Mouse (Mus musculus): Measurements from ENCODE around the gene Bcdin3d.
"Not testable (repeated sequence)": the region's sequence is repeated elsewhere in the genome, so short reads cannot be mapped to it uniquely, and the experiment has no call there.

The Bcdin3d gene

GRCm38 (mm10) chr15:99473801-99474575 is 542 bp downstream of the Bcdin3d start:
- no peak for DNase-seq (ENCODE audit: extremely low spot score)

- DNase-seq (ENCODE audit: extremely low spot score): no peak
These were observed 1.6 kb downstream of the Bcdin3d start for GRCm38 (mm10) chr15:99472972-99473371.

- no peak for DNase-seq (ENCODE audit: extremely low spot score)
These were observed 2.9 kb downstream of the Bcdin3d start for GRCm38 (mm10) chr15:99471677-99472063.

GRCm38 (mm10) chr15:99470971-99471676 is 3.4 kb downstream of the Bcdin3d start:
- peak; percentile 33 for DNase-seq (ENCODE audit: extremely low spot score)

GRCm38 (mm10) chr15:99470224-99470761 is 4.2 kb downstream of the Bcdin3d start:
- no peak for DNase-seq (ENCODE audit: extremely low spot score)

DNA sequence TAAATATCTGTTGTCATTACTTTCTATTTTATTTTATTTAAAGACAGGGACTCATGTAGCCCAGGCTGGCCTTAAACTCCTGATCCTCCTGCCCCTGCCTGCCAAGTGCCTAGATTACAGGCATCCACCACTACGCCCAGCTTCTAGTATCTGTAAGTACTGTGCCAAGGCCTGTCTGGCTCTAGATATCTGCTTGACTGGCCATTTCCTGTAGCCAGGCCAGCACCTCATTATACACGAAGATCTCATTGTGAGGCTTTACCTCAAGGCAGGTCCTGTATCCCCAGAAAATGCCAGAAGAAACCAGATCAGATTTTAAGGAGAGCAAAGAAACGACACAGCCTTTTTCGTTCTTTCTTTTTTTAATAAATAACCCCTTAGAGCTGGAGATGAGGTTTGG is 4.8 kb downstream of the Bcdin3d start:
- DNase-seq (ENCODE audit: extremely low spot score): no peak

- peak; percentile 64 for DNase-seq (ENCODE audit: extremely low spot score)
These were observed 5.5 kb downstream of the Bcdin3d start for GRCm38 (mm10) chr15:99469067-99469466.

- DNase-seq (ENCODE audit: extremely low spot score): no peak
These were observed 11.3 kb downstream of the Bcdin3d start for GRCm38 (mm10) chr15:99463194-99463593.

DNA sequence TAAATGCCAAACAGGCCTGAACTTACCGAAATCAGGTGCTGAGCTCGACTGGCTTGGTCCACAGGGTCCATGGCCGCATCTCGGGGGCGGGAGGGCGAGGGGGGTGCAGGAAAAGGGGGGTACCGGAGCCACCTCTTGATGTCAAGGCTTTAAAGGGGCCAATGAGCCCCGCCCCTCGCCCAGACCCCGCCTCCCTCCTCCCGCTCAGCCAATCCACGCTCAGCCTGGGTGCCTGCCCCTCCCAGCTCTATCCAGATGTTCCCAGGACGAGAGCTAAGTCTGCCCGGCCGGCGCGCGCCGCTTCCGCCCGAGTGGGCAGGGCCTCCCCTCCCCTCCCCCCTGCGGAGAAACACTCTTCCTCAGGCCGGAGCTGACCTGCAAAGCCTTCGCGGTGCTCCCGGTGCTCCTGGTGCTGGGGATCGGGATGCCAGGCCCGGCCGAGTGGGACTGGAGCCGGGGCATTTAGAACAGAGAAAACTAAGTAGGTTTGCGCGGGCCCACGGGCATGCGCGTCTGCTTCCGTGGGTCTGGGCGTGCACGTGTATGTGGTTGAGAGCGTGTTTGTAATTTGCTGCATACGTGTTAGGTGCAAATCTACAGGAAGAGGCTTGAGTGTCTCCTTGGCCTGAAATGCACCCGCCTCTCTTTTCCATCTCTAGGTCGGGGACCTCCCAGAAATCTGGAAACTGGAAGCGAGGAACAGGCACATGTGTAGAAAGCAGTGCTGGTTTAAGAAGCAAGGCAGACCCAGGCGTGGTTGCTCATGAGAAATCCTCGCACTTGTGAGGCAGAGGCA is 16.7 kb downstream of the Bcdin3d start, which contains the start of gene Nckap5l:
TSS of gene Nckap5l (minus strand) at position 143 of the 796 bp plus-strand sequence.
- peak; percentile 98 for DNase-seq (ENCODE audit: extremely low spot score)

DNA sequence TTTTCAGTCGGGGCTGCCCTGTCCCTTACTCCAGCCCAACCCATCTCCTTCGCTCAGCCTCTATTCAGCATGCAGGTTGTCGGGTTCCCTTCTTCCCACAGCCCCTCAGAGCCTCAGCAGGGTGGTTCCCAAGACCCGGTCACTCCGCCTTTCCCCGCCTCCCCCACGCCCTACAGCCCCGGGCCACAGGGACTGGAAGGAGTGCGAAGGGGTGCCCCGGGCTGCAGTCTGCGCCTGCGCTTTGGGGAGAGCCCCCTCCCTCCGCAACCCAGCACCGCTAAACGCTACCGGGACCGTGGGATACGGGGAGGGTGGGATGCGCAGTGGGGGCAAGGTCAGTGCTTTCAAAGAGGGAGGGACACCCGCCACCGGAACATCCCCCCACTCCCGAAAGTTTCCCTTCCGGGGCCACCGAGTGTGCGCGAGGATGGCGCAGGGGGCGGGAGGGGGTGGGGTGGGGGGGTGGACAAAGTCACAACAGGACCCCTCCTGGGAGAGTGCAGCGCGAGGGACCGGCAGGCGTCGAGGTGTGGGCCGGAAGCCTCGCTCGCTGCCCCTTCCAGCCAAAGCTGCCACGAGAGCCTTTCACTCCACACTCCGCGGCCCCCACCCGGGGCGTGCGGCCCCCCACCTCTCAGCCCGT is 17.4 kb downstream of the Bcdin3d start:
- DNase-seq (ENCODE audit: extremely low spot score): peak; percentile 78

- DNase-seq (ENCODE audit: extremely low spot score): no peak
These were observed 18.1 kb downstream of the Bcdin3d start for GRCm38 (mm10) chr15:99456338-99456962.

GRCm38 (mm10) chr15:99455415-99455814 is 19.1 kb downstream of the Bcdin3d start:
- DNase-seq (ENCODE audit: extremely low spot score): no peak

DNA sequence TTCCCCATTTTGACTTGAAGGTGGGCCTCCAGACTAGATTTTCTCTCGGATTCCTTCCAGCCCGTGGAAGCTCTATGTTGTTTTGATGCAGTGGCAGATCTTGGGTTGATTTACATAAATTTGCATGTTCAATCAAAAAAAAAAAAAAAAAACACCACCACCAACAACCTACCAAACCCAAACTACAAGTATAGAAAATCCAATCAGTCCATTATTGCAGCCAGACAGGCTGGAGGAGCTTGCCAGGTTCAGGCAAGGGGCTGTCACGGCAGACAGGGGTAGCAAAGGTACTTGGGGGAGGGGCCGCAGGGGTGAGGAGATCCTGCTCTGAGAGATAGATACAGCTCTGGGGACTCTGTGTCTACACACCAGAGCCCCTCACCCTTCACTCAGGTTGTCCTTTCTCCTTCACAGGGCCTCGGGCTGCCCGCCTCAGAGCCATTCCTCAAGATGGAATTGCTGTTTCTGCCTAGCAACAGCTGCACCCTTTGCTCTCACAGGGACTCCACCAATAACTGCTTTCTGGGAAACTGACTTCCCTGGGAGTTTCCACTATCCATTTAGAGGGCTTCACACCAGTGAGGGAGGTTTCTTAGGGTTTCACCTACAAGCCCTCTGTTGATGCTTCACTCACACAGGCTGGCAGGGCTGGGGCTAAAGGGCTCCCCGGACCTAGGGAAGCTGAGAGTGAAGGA is 19.8 kb downstream of the Bcdin3d start:
- no peak for DNase-seq (ENCODE audit: extremely low spot score)

DNA sequence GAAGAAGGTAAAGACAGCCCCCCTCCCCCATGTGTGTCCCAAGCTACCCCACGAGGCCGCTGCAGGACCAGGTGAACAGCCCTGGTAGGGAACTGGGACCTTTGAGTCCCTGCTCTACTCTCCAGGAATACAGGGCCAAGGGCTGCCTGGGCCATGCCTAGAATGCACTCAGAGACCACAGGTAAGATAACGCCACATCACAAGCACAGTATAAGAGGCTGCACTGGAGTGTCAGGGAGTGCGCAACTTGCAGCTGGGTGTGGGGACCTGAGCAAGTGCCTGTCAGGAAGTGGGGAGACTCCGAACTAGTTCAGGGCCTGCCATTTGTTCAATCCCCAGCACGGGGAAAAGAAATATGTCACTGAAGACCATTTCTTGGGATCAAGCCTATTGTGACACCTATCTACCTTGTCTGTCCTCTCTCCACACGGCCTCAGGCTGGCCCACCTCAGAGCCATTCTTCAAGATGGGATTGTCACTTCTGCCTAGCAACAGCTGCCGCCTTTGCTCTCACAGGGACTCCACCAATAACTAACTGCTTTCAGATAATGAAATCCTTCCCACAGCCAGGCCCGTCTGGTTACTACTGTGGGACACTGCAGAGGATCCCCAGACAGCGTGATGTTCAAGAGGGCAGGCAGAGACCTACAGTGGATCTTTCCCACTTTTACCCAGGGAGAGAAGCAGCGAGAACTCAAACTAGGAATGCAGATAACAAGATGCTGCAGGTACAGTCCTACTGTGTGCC is 21.2 kb downstream of the Bcdin3d start:
- DNase-seq (ENCODE audit: extremely low spot score): no peak

DNA sequence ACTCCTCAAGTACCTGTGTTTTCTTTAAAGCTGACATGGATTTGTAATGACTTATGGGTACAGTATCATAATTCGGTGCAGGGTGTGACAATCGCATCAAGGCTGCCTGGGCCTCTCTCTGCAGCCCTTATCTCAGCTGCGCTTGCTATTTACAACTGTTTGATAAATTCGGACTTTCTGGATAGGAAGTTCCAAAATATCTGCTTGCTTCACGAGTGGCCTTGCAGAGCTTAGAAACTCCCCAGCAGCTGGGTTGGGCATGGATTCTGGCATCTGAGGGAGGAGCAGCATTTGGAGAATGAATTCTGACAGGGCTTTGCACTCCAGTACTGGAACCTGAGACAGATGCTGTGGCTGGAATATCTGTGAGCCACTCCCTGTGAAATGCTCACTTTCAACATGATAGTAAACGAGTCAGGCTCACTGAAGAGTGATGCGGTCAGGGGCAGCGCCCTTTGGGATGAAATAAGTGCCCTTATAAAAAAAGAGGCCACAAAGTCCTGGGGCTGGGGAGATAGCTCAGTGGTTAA is 24.7 kb downstream of the Bcdin3d start:
- DNase-seq (ENCODE audit: extremely low spot score): no peak

DNA sequence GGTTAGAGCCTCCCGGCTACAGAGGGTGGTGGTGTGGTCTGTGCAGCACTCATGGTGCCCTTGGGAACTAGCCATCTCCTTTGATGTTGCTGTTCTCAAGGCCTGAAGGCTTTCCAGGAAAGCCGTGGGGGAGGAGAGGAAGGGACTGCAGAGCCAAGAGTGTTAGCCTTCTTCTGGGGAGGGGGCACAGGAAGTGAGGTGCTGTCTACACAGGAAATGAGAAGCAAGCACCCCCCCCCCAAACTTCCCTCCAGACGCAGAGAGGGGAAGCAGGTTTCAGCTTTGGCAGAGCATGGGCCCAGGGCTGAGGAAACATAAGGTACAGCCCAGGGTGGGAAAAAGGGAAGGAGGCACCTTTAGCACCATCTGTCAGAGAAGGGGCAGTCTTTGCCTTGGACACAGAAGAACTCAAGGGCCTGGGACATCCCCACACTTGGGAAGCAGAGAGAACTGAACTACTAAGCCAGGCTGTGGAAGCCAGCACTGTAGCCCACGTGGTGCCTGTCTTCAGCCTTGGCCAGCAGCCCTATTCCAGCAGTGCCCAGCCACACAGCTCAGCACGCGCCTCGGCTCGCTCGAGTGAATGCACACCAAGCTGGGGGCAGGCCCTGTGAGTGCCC is 25.3 kb downstream of the Bcdin3d start:
- peak; percentile 20 for DNase-seq (ENCODE audit: extremely low spot score)

DNA sequence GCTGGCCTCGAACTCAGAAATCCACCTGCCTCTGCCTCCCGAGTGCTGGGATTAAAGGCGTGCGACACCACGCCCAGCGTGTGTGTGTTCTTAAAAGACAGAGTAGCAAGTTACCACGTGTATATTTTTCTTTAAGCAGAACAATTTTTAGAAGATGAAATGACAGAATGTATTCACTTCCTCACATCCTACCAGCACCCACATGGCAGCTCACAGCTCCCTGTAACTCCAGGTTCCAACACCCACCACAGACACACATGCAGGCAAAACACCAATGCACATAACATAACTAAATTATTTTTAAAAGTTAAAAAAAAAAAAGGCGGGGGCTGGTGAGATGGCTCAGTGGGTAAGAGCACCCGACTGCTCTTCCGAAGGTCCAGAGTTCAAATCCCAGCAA is 28.4 kb downstream of the Bcdin3d start:
- DNase-seq (ENCODE audit: extremely low spot score): not testable (repeated sequence)

- no peak for DNase-seq (ENCODE audit: extremely low spot score)
These were observed 29.0 kb downstream of the Bcdin3d start for GRCm38 (mm10) chr15:99445567-99445966.

DNA sequence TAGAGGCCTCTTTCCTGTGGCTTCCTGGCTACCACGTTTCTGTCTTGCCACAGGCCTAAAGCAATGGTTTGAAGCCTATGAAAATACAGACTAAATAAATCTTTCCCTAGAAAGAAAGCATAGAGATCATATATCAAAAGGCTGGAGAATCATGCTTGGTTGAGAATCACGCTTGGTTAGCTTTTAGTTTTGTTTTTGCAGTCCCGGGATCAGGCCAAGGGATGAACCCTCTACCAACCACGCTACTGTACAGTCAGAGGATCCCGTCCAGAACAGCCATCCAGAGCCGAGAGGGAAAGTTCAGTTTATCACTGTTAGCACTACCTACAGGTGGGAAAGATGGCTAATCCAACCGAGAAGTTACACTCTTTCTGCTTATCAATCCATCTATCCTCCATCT is 32.2 kb downstream of the Bcdin3d start:
- DNase-seq (ENCODE audit: extremely low spot score): no peak

All from embryo, embryonic 9.5 days (tissue).